ENCODE assay signal across 8 mouse cellular contexts in the genomic region with DNA sequence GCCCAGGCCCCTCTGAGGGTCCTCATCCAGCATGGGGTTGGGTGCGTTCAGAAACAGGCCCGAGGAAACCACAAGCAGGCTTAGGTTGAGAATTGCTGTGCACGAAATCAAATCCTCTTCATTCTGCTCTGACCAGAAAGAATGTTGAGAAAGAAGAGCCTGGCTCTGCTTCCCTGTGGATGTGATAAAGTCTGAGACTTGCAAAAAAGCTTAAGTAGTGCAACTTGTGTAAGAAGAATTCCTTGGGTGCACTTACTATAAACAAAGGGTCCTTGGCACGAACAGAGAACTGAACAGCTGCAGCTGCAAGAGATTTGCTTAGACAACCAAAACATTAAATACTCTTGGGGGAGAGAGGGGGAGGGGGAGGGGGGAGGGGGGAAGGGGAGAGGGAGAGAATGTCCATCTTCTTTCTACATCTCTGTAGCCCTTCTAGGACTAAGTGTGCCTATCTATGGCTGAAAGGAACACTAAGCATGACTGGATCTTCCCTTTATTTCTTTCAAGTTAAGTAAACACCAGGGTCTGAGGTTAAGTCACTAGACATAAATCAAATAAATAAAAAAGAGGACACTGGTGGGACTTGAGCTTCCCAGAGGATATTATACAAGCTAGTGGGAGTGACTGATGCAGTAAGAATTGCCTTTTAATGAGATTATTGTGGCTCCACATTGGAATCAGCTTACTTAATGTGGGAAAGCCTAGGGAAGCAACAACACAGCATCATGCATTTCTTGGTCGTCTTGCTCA. TPM values are rescaled to one million over a fixed set of nuclear protein-coding genes. Genes with fewer than 3 reads are reported as not detected.
DNase-seq lines count a peak whose midpoint lies in the region; ATAC-seq and TF ChIP-seq lines count a peak whose summit lies in the region.
"Had no signal": no experiment of that assay in that cellular context is flagged by ENCODE, and none has a peak within 500 bp of the region (broad histone marks: within the 10 kb centered on the region; RNA-seq: fewer than 3 reads in every experiment).

No protein-coding gene starts in this region.

- TF ChIP-seq CTCF in kidney, adult 2 months (conservative IDR thresholded peaks at IDR 0.05; ENCODE audit: insufficient read depth, insufficient read length, low read depth, low read length): no peak

- no peak overlapping the region for H3K9ac ChIP-seq in heart, embryonic 15.5 days
- H3K9ac ChIP-seq in limb, embryonic 12.5 days (replicated peaks): no peak overlapping the region
- no peak overlapping the region for H3K9ac ChIP-seq in stomach, embryonic 14.5 days (replicated peaks; ENCODE audit: low read depth, low read length)

- H3K4me3 ChIP-seq in kidney, adult 2 months (ENCODE audit: insufficient read depth, low read depth, low read length): no peak overlapping the region
- H3K4me3 ChIP-seq in heart, embryonic 15.5 days: no peak overlapping the region
- no peak overlapping the region for H3K4me3 ChIP-seq in limb, embryonic 12.5 days (replicated peaks)
- H3K4me3 ChIP-seq in stomach, embryonic 14.5 days (ENCODE audit: low read depth, low read length): no peak overlapping the region

- no peaks in the 10 kb centered on the region for H3K9me3 ChIP-seq in heart, embryonic 15.5 days (replicated peaks)
- no peaks in the 10 kb centered on the region for H3K9me3 ChIP-seq in limb, embryonic 12.5 days
- H3K9me3 ChIP-seq in stomach, embryonic 14.5 days (ENCODE audit: control insufficient read depth, low read depth, low read length): no peaks in the 10 kb centered on the region

- no peak for TF ChIP-seq POLR2A in kidney, adult 2 months (IDR thresholded peaks at IDR 0.05; ENCODE audit: low read depth, low read length)

- H3K4me2 ChIP-seq in heart, embryonic 15.5 days: no peak overlapping the region
- no peak overlapping the region for H3K4me2 ChIP-seq in limb, embryonic 12.5 days
- no peak overlapping the region for H3K4me2 ChIP-seq in stomach, embryonic 14.5 days (replicated peaks; ENCODE audit: low read depth, low read length)

- ATAC-seq in heart, embryonic 15.5 days (replicated peaks; ENCODE audit: insufficient number of reproducible peaks, insufficient read depth, low FRiP score, low read depth): no peak
- ATAC-seq in limb, embryonic 12.5 days (ENCODE audit: insufficient number of reproducible peaks, insufficient read depth, low FRiP score, low TSS enrichment, low read depth): no peak
- ATAC-seq in stomach, embryonic 14.5 days (ENCODE audit: insufficient number of reproducible peaks, insufficient read depth, low FRiP score, low read depth): peak; percentile 51; the same call in 1 of the 2 replicates

- DNase-seq in kidney, adult 2 months: peak; percentile 50
- DNase-seq in kidney, postnatal 25 days: no peak
- no peak for DNase-seq in layer of hippocampus, adult 9-11 months
- no peak for DNase-seq in urinary bladder, postnatal 4 days (ENCODE audit: low spot score in 2 of 2)
- DNase-seq: cerebellum, adult 11 months had no signal

- no peak overlapping the region; the same call in 1 of the 2 replicates for H3K27ac ChIP-seq in kidney, adult 2 months (ENCODE audit: insufficient read depth, low read depth, low read length)
- peak overlapping the region; percentile 61 for H3K27ac ChIP-seq in heart, embryonic 15.5 days
- peak overlapping the region; percentile 60 for H3K27ac ChIP-seq in limb, embryonic 12.5 days
- peak overlapping the region; percentile 93 for H3K27ac ChIP-seq in stomach, embryonic 14.5 days (ENCODE audit: low read length)

- 0 out of 2 replicates have a peak, but pooled peaks cover 4% of the 10 kb centered on the region for H3K4me1 ChIP-seq in kidney, adult 2 months (ENCODE audit: control insufficient read depth, insufficient read depth, low read length)
- H3K4me1 ChIP-seq in heart, embryonic 15.5 days (replicated peaks): peaks cover 12% of the 10 kb centered on the region
- H3K4me1 ChIP-seq in limb, embryonic 12.5 days (replicated peaks): peaks cover 9% of the 10 kb centered on the region
- peaks cover 17% of the 10 kb centered on the region for H3K4me1 ChIP-seq in stomach, embryonic 14.5 days (ENCODE audit: control insufficient read depth, insufficient read depth, low read length)

- WGBS in kidney, adult 2 months: 54% methylated on average over 5 of the region's 5 CpGs
- WGBS in heart, embryonic 15.5 days: 36% methylated on average over 5 of the region's 5 CpGs
- 39% methylated on average over 5 of the region's 5 CpGs for WGBS in limb, embryonic 12.5 days
- 23% methylated on average over 5 of the region's 5 CpGs for WGBS in stomach, embryonic 14.5 days

- no peaks in the 10 kb centered on the region for H3K36me3 ChIP-seq in kidney, adult 2 months (ENCODE audit: control insufficient read depth, insufficient read depth, low read length)
- H3K36me3 ChIP-seq in heart, embryonic 15.5 days: no peaks in the 10 kb centered on the region
- no peaks in the 10 kb centered on the region for H3K36me3 ChIP-seq in limb, embryonic 12.5 days
- H3K36me3 ChIP-seq in stomach, embryonic 14.5 days (ENCODE audit: control insufficient read depth, insufficient read depth, low read length): no peaks in the 10 kb centered on the region

- no peaks in the 10 kb centered on the region for H3K27me3 ChIP-seq in kidney, adult 2 months (replicated peaks; ENCODE audit: control insufficient read depth, insufficient read depth, low read length)
- no peaks in the 10 kb centered on the region for H3K27me3 ChIP-seq in heart, embryonic 15.5 days
- no peaks in the 10 kb centered on the region for H3K27me3 ChIP-seq in limb, embryonic 12.5 days
- H3K27me3 ChIP-seq in stomach, embryonic 14.5 days (ENCODE audit: control insufficient read depth, insufficient read depth, low read length): no peaks in the 10 kb centered on the region

RNA-seq across cellular contexts. Expression of gene Nid2, which starts 12.8 kb away (rescaled TPM):
- polyA plus RNA-seq in kidney, adult 2 months (2012; rRNA removed): 17.6 and 21.4 TPM in 2 replicates
- 84.4 and 116 TPM in 2 replicates for polyA plus RNA-seq in heart, embryonic 15.5 days (2015; fragmentation: Nextera tagmentation; extraction: Ambion mirVana)
- 87.1 and 96.4 TPM in 2 replicates for polyA plus RNA-seq in limb, embryonic 12.5 days (2016; fragmentation: Nextera tagmentation; extraction: Ambion mirVana)
- 81.2 and 90.5 TPM in 2 replicates for polyA plus RNA-seq in stomach, embryonic 14.5 days (2014; fragmentation: Nextera tagmentation; extraction: Ambion mirVana)
